Mouse (Mus musculus): ENCODE measurements around the gene Gm11733. TPM values are rescaled to one million over a fixed set of nuclear protein-coding genes. Genes with fewer than 3 reads are reported as not detected.
A peak's percentile ranks its signal among the peaks of the same experiment; 100 is the strongest.

Gm11733 gene
- polyA plus RNA-seq, 1 experiment from 2014 or later, result not detected

GRCm38 (mm10) chr11:117472885-117473284 is 11.3 kb upstream of the Gm11733 start:
- no peak overlapping the region for H3K4me2 ChIP-seq (ENCODE audit: low read depth, low read length)
- no peaks in the 10 kb centered on the region for H3K36me3 ChIP-seq (ENCODE audit: control insufficient read depth, insufficient read depth)
- H3K9ac ChIP-seq (ENCODE audit: low read length), result no peak overlapping the region
- peaks cover 4% of the 10 kb centered on the region; the same call in 1 of the 2 replicates for H3K9me3 ChIP-seq (replicated peaks; ENCODE audit: control insufficient read depth, low read length)
- H3K27ac ChIP-seq (ENCODE audit: low read length), result no peak overlapping the region
- WGBS, result 75% methylated on average over 8 of the region's 8 CpGs
- no peak overlapping the region for H3K4me3 ChIP-seq (ENCODE audit: low read length)
- ATAC-seq (replicated peaks; ENCODE audit: extremely low read depth, insufficient read depth, low FRiP score), result no peak
- H3K27me3 ChIP-seq (ENCODE audit: control insufficient read depth, insufficient read depth, low read length), result no peaks in the 10 kb centered on the region; the same call in 1 of the 2 replicates
- no peaks in the 10 kb centered on the region for H3K4me1 ChIP-seq (ENCODE audit: control insufficient read depth, insufficient read depth, low read length)

- no peak overlapping the region for H3K27ac ChIP-seq (ENCODE audit: low read length)
- no peak overlapping the region for H3K4me2 ChIP-seq (ENCODE audit: low read depth, low read length)
- no peaks in the 10 kb centered on the region; the same call in 1 of the 2 replicates for H3K27me3 ChIP-seq (ENCODE audit: control insufficient read depth, insufficient read depth, low read length)
- ATAC-seq (replicated peaks; ENCODE audit: extremely low read depth, insufficient read depth, low FRiP score), result no peak
- no peak overlapping the region for H3K4me3 ChIP-seq (ENCODE audit: low read length)
- peaks cover 4% of the 10 kb centered on the region; the same call in 1 of the 2 replicates for H3K9me3 ChIP-seq (replicated peaks; ENCODE audit: control insufficient read depth, low read length)
- peaks cover 9% of the 10 kb centered on the region for H3K4me1 ChIP-seq (ENCODE audit: control insufficient read depth, insufficient read depth, low read length)
- WGBS, result 94% methylated on average over 2 of the region's 2 CpGs
- H3K9ac ChIP-seq (ENCODE audit: low read length), result no peak overlapping the region
- H3K36me3 ChIP-seq (ENCODE audit: control insufficient read depth, insufficient read depth), result no peaks in the 10 kb centered on the region
Measured at GRCm38 (mm10) chr11:117475204-117475603, 9.0 kb upstream of the Gm11733 start.

DNA sequence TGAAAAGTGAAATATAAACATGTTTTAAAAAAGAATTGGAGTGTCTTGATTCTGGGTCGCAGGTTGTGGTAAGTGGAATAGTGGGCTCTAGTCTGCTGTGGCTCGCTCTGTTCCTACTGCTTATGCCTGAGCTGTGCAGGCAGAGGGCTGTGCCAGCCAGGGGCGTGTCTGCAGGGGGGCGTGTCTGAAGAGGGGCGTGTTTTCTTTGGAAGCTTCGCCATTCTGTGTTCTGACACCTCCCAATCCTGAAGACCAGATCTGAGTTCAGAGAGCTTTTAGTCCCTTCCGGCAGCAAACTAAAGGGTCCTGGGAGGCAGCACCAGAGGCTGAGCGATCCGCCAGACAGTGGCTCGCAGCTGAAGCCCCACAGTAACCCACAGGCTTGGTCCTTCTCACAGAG is 8.5 kb upstream of the Gm11733 start:
- no peak overlapping the region for H3K9ac ChIP-seq (ENCODE audit: low read length)

GRCm38 (mm10) chr11:117476554-117477107 is 7.5 kb upstream of the Gm11733 start:
- Histone ChIP-seq H3K4me2 (ENCODE audit: low read depth, low read length) (no peak overlapping the region), H3K4me3 (ENCODE audit: low read length) (no peak overlapping the region), H3K9ac (ENCODE audit: low read length) (no peak overlapping the region), H3K27me3 (ENCODE audit: control insufficient read depth, insufficient read depth, low read length) (no peaks in the 10 kb centered on the region), H3K27ac (ENCODE audit: low read length) (no peak overlapping the region), H3K36me3 (ENCODE audit: control insufficient read depth, insufficient read depth) (no peaks in the 10 kb centered on the region), H3K9me3 (replicated peaks; ENCODE audit: control insufficient read depth, low read length) (peaks cover 4% of the 10 kb centered on the region; the same call in 1 of the 2 replicates), H3K4me1 (ENCODE audit: control insufficient read depth, insufficient read depth, low read length) (peaks cover 9% of the 10 kb centered on the region)
- no peak for ATAC-seq (replicated peaks; ENCODE audit: extremely low read depth, insufficient read depth, low FRiP score)
- 65% methylated on average over 5 of the region's 5 CpGs for WGBS

More for the DNA sequence above, 8.5 kb upstream of the Gm11733 start:
- Histone ChIP-seq H3K9me3 (replicated peaks; ENCODE audit: control insufficient read depth, low read length) (peaks cover 4% of the 10 kb centered on the region; the same call in 1 of the 2 replicates), H3K4me3 (ENCODE audit: low read length) (no peak overlapping the region; the same call in 1 of the 2 replicates), H3K27me3 (ENCODE audit: control insufficient read depth, insufficient read depth, low read length) (no peaks in the 10 kb centered on the region; the same call in 1 of the 2 replicates), H3K4me2 (ENCODE audit: low read depth, low read length) (peak overlapping the region; percentile 27; the same call in 1 of the 2 replicates), H3K4me1 (ENCODE audit: control insufficient read depth, insufficient read depth, low read length) (peaks cover 9% of the 10 kb centered on the region), H3K27ac (ENCODE audit: low read length) (no peak overlapping the region), H3K36me3 (ENCODE audit: control insufficient read depth, insufficient read depth) (no peaks in the 10 kb centered on the region)
- no peak for ATAC-seq (replicated peaks; ENCODE audit: extremely low read depth, insufficient read depth, low FRiP score)
- 23% methylated on average over 10 of the region's 10 CpGs for WGBS

GRCm38 (mm10) chr11:117478271-117479006 is 5.7 kb upstream of the Gm11733 start:
- ATAC-seq (replicated peaks; ENCODE audit: extremely low read depth, insufficient read depth, low FRiP score), result no peak
- Histone ChIP-seq H3K4me2 (ENCODE audit: low read depth, low read length) (no peak overlapping the region), H3K9ac (ENCODE audit: low read length) (no peak overlapping the region), H3K4me3 (ENCODE audit: low read length) (no peak overlapping the region), H3K36me3 (ENCODE audit: control insufficient read depth, insufficient read depth) (no peaks in the 10 kb centered on the region), H3K9me3 (replicated peaks; ENCODE audit: control insufficient read depth, low read length) (peaks cover 4% of the 10 kb centered on the region; the same call in 1 of the 2 replicates), H3K27ac (ENCODE audit: low read length) (no peak overlapping the region), H3K27me3 (ENCODE audit: control insufficient read depth, insufficient read depth, low read length) (no peaks in the 10 kb centered on the region), H3K4me1 (ENCODE audit: control insufficient read depth, insufficient read depth, low read length) (peaks cover 21% of the 10 kb centered on the region)
- WGBS, result 73% methylated on average over 10 of the region's 10 CpGs

GRCm38 (mm10) chr11:117479007-117479719 is 5.0 kb upstream of the Gm11733 start:
- 15% methylated on average over 13 of the region's 13 CpGs for WGBS
- no peaks in the 10 kb centered on the region for H3K36me3 ChIP-seq (ENCODE audit: control insufficient read depth, insufficient read depth)
- peaks cover 24% of the 10 kb centered on the region for H3K4me1 ChIP-seq (ENCODE audit: control insufficient read depth, insufficient read depth, low read length)
- H3K27ac ChIP-seq (ENCODE audit: low read length), result peak overlapping the region; percentile 42; the same call in 1 of the 2 replicates
- no peaks in the 10 kb centered on the region for H3K27me3 ChIP-seq (ENCODE audit: control insufficient read depth, insufficient read depth, low read length)
- H3K4me3 ChIP-seq (ENCODE audit: low read length), result no peak overlapping the region
- peaks cover 4% of the 10 kb centered on the region; the same call in 1 of the 2 replicates for H3K9me3 ChIP-seq (replicated peaks; ENCODE audit: control insufficient read depth, low read length)
- peak overlapping the region; percentile 38 for H3K4me2 ChIP-seq (ENCODE audit: low read depth, low read length)
- H3K9ac ChIP-seq (ENCODE audit: low read length), result 0 out of 2 replicates have a peak overlapping the region, but pooled peaks have one; percentile 41
- 0 out of 2 replicates have a peak, but pooled peaks have one; percentile 26 for ATAC-seq (replicated peaks; ENCODE audit: extremely low read depth, insufficient read depth, low FRiP score)

DNA sequence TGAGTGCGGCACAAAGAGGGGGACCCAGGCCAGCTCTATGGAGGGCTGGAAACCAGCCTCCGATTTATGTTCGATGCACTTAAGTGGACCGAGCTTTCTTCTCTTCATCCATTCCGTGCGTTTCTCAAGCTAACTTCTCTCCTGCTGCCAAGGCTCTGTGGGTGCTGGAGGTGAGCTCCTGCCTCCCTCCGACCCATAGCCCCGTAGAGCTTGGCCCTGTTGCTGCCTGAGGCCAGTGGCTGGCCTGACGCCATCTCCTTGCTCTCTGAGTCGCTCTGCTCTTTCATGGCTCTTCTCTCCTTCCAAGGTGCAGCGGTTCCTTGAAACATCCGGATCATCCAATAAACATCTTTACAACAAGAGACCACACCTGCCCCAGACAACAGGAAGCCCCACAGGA is 4.4 kb upstream of the Gm11733 start:
- H3K36me3 ChIP-seq (ENCODE audit: control insufficient read depth, insufficient read depth), result no peaks in the 10 kb centered on the region
- H3K9me3 ChIP-seq (replicated peaks; ENCODE audit: control insufficient read depth, low read length), result peaks cover 4% of the 10 kb centered on the region; the same call in 1 of the 2 replicates
- no peak overlapping the region for H3K4me3 ChIP-seq (ENCODE audit: low read length)
- WGBS, result 44% methylated on average over 12 of the region's 12 CpGs
- peaks cover 24% of the 10 kb centered on the region for H3K4me1 ChIP-seq (ENCODE audit: control insufficient read depth, insufficient read depth, low read length)
- ATAC-seq (replicated peaks; ENCODE audit: extremely low read depth, insufficient read depth, low FRiP score), result no peak
- no peaks in the 10 kb centered on the region for H3K27me3 ChIP-seq (ENCODE audit: control insufficient read depth, insufficient read depth, low read length)
- 0 out of 2 replicates have a peak overlapping the region, but pooled peaks have one; percentile 41 for H3K9ac ChIP-seq (ENCODE audit: low read length)
- peak overlapping the region; percentile 38 for H3K4me2 ChIP-seq (ENCODE audit: low read depth, low read length)
- H3K27ac ChIP-seq (ENCODE audit: low read length), result peak overlapping the region; percentile 42; the same call in 1 of the 2 replicates

DNA sequence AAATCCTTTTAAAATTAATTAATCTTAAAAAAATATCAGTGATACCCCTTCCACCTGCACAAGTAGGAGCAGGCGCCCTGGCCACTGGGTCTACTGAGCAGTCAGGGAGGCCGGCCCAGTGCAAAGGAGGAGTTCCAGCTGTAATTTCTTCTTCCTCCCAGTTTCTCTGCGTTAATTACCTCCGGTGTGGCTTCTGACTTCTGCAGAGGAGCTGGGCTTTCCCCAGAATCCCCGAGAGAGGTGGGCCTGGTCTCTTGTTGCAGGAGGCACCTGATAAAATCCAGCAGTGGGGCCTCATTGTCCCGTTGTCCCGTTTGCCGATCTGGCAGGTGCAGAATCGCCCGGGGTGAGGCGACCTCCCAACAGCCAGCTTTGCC is 1.9 kb upstream of the Gm11733 start:
- H3K4me1 ChIP-seq (ENCODE audit: control insufficient read depth, insufficient read depth, low read length), result peaks cover 24% of the 10 kb centered on the region
- H3K27me3 ChIP-seq (ENCODE audit: control insufficient read depth, insufficient read depth, low read length), result no peaks in the 10 kb centered on the region
- no peak overlapping the region for H3K9ac ChIP-seq (ENCODE audit: low read length)
- H3K36me3 ChIP-seq (ENCODE audit: control insufficient read depth, insufficient read depth), result no peaks in the 10 kb centered on the region
- H3K4me3 ChIP-seq (ENCODE audit: low read length), result peak overlapping the region; percentile 42
- peak overlapping the region; percentile 59 for H3K27ac ChIP-seq (ENCODE audit: low read length)
- 15% methylated on average over 11 of the region's 11 CpGs for WGBS
- H3K4me2 ChIP-seq (ENCODE audit: low read depth, low read length), result peak overlapping the region; percentile 76
- peaks cover 4% of the 10 kb centered on the region; the same call in 1 of the 2 replicates for H3K9me3 ChIP-seq (replicated peaks; ENCODE audit: control insufficient read depth, low read length)
- ATAC-seq (replicated peaks; ENCODE audit: extremely low read depth, insufficient read depth, low FRiP score), result 0 out of 2 replicates have a peak, but pooled peaks have one; percentile 1

Data from heart, embryonic 16.5 days (tissue).